Mouse (Mus musculus) naive thymus-derived CD4-positive, alpha-beta T cell, adult 2 months (primary cell): ENCODE data around the gene Tmem156.
"Not testable (repeated sequence)": the region's sequence is repeated elsewhere in the genome, so short reads cannot be mapped to it uniquely, and the experiment has no call there.

Experiments used
- DNase-seq: peaks from one replicate; pipeline ENCODE4 v3.0.0-alpha.2; 2011; ENCODE audit warnings: low read depth

Gene Tmem156

GRCm38 (mm10) chr5:65091921-65092320 lies at the start of gene Tmem156:
Gene Tmem156, minus strand, starts transcription at chr5:65092132.
- no peak for DNase-seq

GRCm38 (mm10) chr5:65141242-65141641 lies 49.3 kb upstream of the Tmem156 start:
- DNase-seq, result no peak

- no peak for DNase-seq
Observed at GRCm38 (mm10) chr5:65137073-65137472, 45.1 kb upstream of the Tmem156 start.

GRCm38 (mm10) chr5:65136159-65136558 lies 44.2 kb upstream of the Tmem156 start:
- no peak for DNase-seq

- DNase-seq, result no peak
Observed at GRCm38 (mm10) chr5:65131211-65131879, 39.4 kb upstream of the Tmem156 start.

- DNase-seq, result no peak
Observed at GRCm38 (mm10) chr5:65130528-65131210, 38.7 kb upstream of the Tmem156 start.

- no peak for DNase-seq
Observed at GRCm38 (mm10) chr5:65128481-65128880, 36.5 kb upstream of the Tmem156 start.

- no peak for DNase-seq
Observed at GRCm38 (mm10) chr5:65126137-65126536, 34.2 kb upstream of the Tmem156 start.

- no peak for DNase-seq
Observed at GRCm38 (mm10) chr5:65122616-65123015, 30.7 kb upstream of the Tmem156 start.

- DNase-seq, result no peak
Observed at GRCm38 (mm10) chr5:65119918-65120317, 28.0 kb upstream of the Tmem156 start.

- DNase-seq, result no peak
Observed at GRCm38 (mm10) chr5:65119495-65119894, 27.6 kb upstream of the Tmem156 start.

- no peak for DNase-seq
Observed at GRCm38 (mm10) chr5:65116789-65117188, 24.9 kb upstream of the Tmem156 start.

GRCm38 (mm10) chr5:65113323-65113722 lies 21.4 kb upstream of the Tmem156 start:
- DNase-seq, result peak; percentile 85

- DNase-seq, result not testable (repeated sequence)
Observed at GRCm38 (mm10) chr5:65112225-65112624, 20.3 kb upstream of the Tmem156 start.

- peak; percentile 45 for DNase-seq
Observed at GRCm38 (mm10) chr5:65107773-65108432, 16.0 kb upstream of the Tmem156 start.

- peak; percentile 84 for DNase-seq
Observed at GRCm38 (mm10) chr5:65106876-65107772, 15.2 kb upstream of the Tmem156 start, which contains the start of gene Klhl5. Gene Klhl5, plus strand, starts transcription at chr5:65107539.

- DNase-seq, result no peak
Observed at GRCm38 (mm10) chr5:65102641-65103042, 10.7 kb upstream of the Tmem156 start.

GRCm38 (mm10) chr5:65102026-65102640 lies 10.2 kb upstream of the Tmem156 start:
- peak; percentile 63 for DNase-seq

- DNase-seq, result no peak
Observed at GRCm38 (mm10) chr5:65101621-65102020, 9.7 kb upstream of the Tmem156 start.

- no peak for DNase-seq
Observed at GRCm38 (mm10) chr5:65101209-65101608, 9.3 kb upstream of the Tmem156 start.

- no peak for DNase-seq
Observed at GRCm38 (mm10) chr5:65100002-65100401, 8.1 kb upstream of the Tmem156 start.
